In the genomic region with DNA sequence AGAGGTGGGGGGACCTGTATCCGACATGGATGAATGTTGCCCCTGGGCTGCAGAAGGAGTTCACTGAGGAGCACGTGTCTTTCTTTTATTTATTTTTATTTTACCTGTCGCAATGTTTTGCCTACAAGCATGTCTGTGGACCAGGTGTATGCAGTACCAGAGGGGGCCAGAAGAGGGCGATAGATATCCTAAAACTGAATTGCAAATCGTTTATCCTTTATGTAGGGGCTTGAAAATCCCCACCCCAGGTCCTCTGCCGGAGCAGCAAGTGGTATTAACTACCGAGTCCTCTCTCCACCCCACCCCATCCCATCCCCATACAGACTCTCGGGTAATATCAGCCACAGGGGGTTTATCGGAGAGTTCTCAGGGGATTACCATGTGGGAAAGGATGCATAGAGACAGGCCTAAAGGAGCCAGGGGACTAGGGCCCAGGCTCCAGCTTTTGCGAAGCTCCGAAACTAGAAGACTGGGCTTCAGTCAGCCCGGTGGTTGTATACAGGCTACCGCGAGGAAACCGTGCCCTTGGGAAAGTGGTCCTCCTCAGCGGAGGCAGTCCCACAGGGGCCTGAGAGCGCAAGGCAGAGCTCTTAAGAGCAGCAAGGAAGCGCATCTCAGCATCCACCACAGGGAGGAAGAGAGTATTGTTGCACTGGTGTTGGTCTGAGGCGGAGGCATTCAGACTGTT, we compare ENCODE assay signal across 8 mouse cellular contexts. TPM values are rescaled to one million over a fixed set of nuclear protein-coding genes. Genes with fewer than 3 reads are reported as not detected.
A peak's percentile ranks its signal among the peaks of the same experiment; 100 is the strongest.
DNase-seq lines count a peak whose midpoint lies in the region; ATAC-seq and TF ChIP-seq lines count a peak whose summit lies in the region.

No protein-coding gene starts in this region.

- H3K27ac ChIP-seq in bone marrow, adult 2 months (ENCODE audit: control insufficient read depth, insufficient read depth, low read depth, low read length, poor library complexity): no peak overlapping the region
- no peak overlapping the region for H3K27ac ChIP-seq in embryonic facial prominence, embryonic 15.5 days (replicated peaks)
- H3K27ac ChIP-seq in heart, embryonic 16.5 days (ENCODE audit: low read length): no peak overlapping the region
- no peak overlapping the region for H3K27ac ChIP-seq in liver, embryonic 16.5 days (ENCODE audit: low read length)
- H3K27ac ChIP-seq in neural tube, embryonic 15.5 days (replicated peaks): peak overlapping the region; percentile 71
- H3K27ac ChIP-seq in thymus, adult 2 months (ENCODE audit: control insufficient read depth, insufficient read depth, low read length): no peak overlapping the region

- H3K36me3 ChIP-seq in embryonic facial prominence, embryonic 15.5 days: no peaks in the 10 kb centered on the region
- no peaks in the 10 kb centered on the region for H3K36me3 ChIP-seq in heart, embryonic 16.5 days (ENCODE audit: control insufficient read depth, insufficient read depth)
- H3K36me3 ChIP-seq in liver, embryonic 16.5 days (ENCODE audit: control insufficient read depth, insufficient read depth): no peaks in the 10 kb centered on the region
- no peaks in the 10 kb centered on the region for H3K36me3 ChIP-seq in neural tube, embryonic 15.5 days
- no peaks in the 10 kb centered on the region for H3K36me3 ChIP-seq in thymus, adult 2 months (ENCODE audit: control insufficient read depth, insufficient read depth, low read length)

- H3K9ac ChIP-seq in embryonic facial prominence, embryonic 15.5 days: no peak overlapping the region
- 0 out of 2 replicates have a peak overlapping the region, but pooled peaks have one; percentile 11 for H3K9ac ChIP-seq in heart, embryonic 16.5 days (ENCODE audit: low read length)
- H3K9ac ChIP-seq in liver, embryonic 16.5 days (ENCODE audit: low read depth, low read length): no peak overlapping the region
- H3K9ac ChIP-seq in neural tube, embryonic 15.5 days (replicated peaks): peak overlapping the region; percentile 20; the same call in 1 of the 2 replicates

- ATAC-seq in embryonic facial prominence, embryonic 15.5 days (ENCODE audit: insufficient number of reproducible peaks, low FRiP score, low TSS enrichment, low read depth): no peak; the same call in 1 of the 2 replicates
- no peak for ATAC-seq in heart, embryonic 16.5 days (replicated peaks; ENCODE audit: extremely low read depth, insufficient read depth, low FRiP score)
- no peak for ATAC-seq in liver, embryonic 16.5 days (ENCODE audit: low read depth)
- peak; percentile 72 for ATAC-seq in neural tube, embryonic 15.5 days (ENCODE audit: low FRiP score)

- TF ChIP-seq POLR2A in bone marrow, adult 2 months (IDR thresholded peaks at IDR 0.05; ENCODE audit: borderline replicate concordance, control insufficient read depth, low read depth, low read length): no peak
- TF ChIP-seq POLR2A in thymus, adult 2 months (IDR thresholded peaks at IDR 0.05; ENCODE audit: control insufficient read depth, extremely low read depth, insufficient read depth, low read length, poor library complexity): no peak

- H3K27me3 ChIP-seq in embryonic facial prominence, embryonic 15.5 days: no peaks in the 10 kb centered on the region
- H3K27me3 ChIP-seq in heart, embryonic 16.5 days (ENCODE audit: control insufficient read depth, insufficient read depth, low read length): no peaks in the 10 kb centered on the region
- no peaks in the 10 kb centered on the region for H3K27me3 ChIP-seq in liver, embryonic 16.5 days (ENCODE audit: control insufficient read depth, insufficient read depth, low read depth, low read length)
- no peaks in the 10 kb centered on the region for H3K27me3 ChIP-seq in neural tube, embryonic 15.5 days (replicated peaks)
- H3K27me3 ChIP-seq in thymus, adult 2 months (ENCODE audit: control insufficient read depth, insufficient read depth, low read length): no peaks in the 10 kb centered on the region

- DNase-seq in CD8-positive naive resting alpha-beta T cell, adult 2 months (ENCODE audit: low read depth in 2 of 2, low spot score in 2 of 2): peak; percentile 67 to 79
- DNase-seq in layer of hippocampus, adult 11-12 months (ENCODE audit: low spot score): peak; percentile 65
- peak; percentile 68 for DNase-seq in thymus, adult 2 months

- no peaks in the 10 kb centered on the region for H3K9me3 ChIP-seq in embryonic facial prominence, embryonic 15.5 days (replicated peaks)
- H3K9me3 ChIP-seq in heart, embryonic 16.5 days (replicated peaks; ENCODE audit: control insufficient read depth, low read length): no peaks in the 10 kb centered on the region
- no peaks in the 10 kb centered on the region for H3K9me3 ChIP-seq in liver, embryonic 16.5 days (replicated peaks; ENCODE audit: control insufficient read depth, low read length)
- no peaks in the 10 kb centered on the region for H3K9me3 ChIP-seq in neural tube, embryonic 15.5 days (replicated peaks)

- no peaks in the 10 kb centered on the region for H3K4me1 ChIP-seq in bone marrow, adult 2 months (ENCODE audit: control insufficient read depth, insufficient read depth, low read length)
- no peaks in the 10 kb centered on the region for H3K4me1 ChIP-seq in embryonic facial prominence, embryonic 15.5 days
- H3K4me1 ChIP-seq in heart, embryonic 16.5 days (ENCODE audit: control insufficient read depth, insufficient read depth, low read length): peaks cover 9% of the 10 kb centered on the region
- H3K4me1 ChIP-seq in liver, embryonic 16.5 days (ENCODE audit: control insufficient read depth, low read depth, low read length): no peaks in the 10 kb centered on the region
- no peaks in the 10 kb centered on the region for H3K4me1 ChIP-seq in neural tube, embryonic 15.5 days
- H3K4me1 ChIP-seq in thymus, adult 2 months (replicated peaks; ENCODE audit: control insufficient read depth, insufficient read depth, low read length): no peaks in the 10 kb centered on the region; the same call in 1 of the 2 replicates

- WGBS in bone marrow, adult 2 months: 35% methylated on average over 19 of the region's 19 CpGs
- WGBS in embryonic facial prominence, embryonic 15.5 days: 28% methylated on average over 19 of the region's 19 CpGs
- WGBS in heart, embryonic 16.5 days: 26% methylated on average over 19 of the region's 19 CpGs
- WGBS in liver, embryonic 16.5 days (ENCODE audit: insufficient replicate concordance): 30% methylated on average over 19 of the region's 19 CpGs
- 24% methylated on average over 19 of the region's 19 CpGs for WGBS in neural tube, embryonic 15.5 days
- 42% methylated on average over 19 of the region's 19 CpGs for WGBS in thymus, adult 2 months

- H3K4me2 ChIP-seq in embryonic facial prominence, embryonic 15.5 days (replicated peaks): peak overlapping the region; percentile 39
- peak overlapping the region; percentile 51 for H3K4me2 ChIP-seq in heart, embryonic 16.5 days (ENCODE audit: low read depth, low read length)
- H3K4me2 ChIP-seq in liver, embryonic 16.5 days (ENCODE audit: low read depth, low read length): peak overlapping the region; percentile 32; the same call in 1 of the 2 replicates
- H3K4me2 ChIP-seq in neural tube, embryonic 15.5 days: peak overlapping the region; percentile 52

- TF ChIP-seq CTCF in bone marrow, adult 2 months (IDR thresholded peaks at IDR 0.05; ENCODE audit: control insufficient read depth, insufficient read depth, low read length): peak; percentile 41
- no peak for TF ChIP-seq CTCF in thymus, adult 2 months (IDR thresholded peaks at IDR 0.05; ENCODE audit: borderline replicate concordance, control insufficient read depth, extremely low read depth, insufficient read depth, low read length, poor library complexity)

- no peak overlapping the region for H3K4me3 ChIP-seq in bone marrow, adult 2 months (replicated peaks; ENCODE audit: control insufficient read depth, low read depth, low read length)
- H3K4me3 ChIP-seq in embryonic facial prominence, embryonic 15.5 days (replicated peaks): peak overlapping the region; percentile 22
- H3K4me3 ChIP-seq in heart, embryonic 16.5 days (ENCODE audit: low read length): peak overlapping the region; percentile 19; the same call in 1 of the 2 replicates
- no peak overlapping the region for H3K4me3 ChIP-seq in liver, embryonic 16.5 days (ENCODE audit: low read depth, low read length)
- peak overlapping the region; percentile 29 for H3K4me3 ChIP-seq in neural tube, embryonic 15.5 days (replicated peaks)
- H3K4me3 ChIP-seq in thymus, adult 2 months (ENCODE audit: control insufficient read depth, insufficient read depth, low read length): no peak overlapping the region

RNA-seq across cellular contexts. Expression of gene Slc25a5, which starts 38.1 kb away (rescaled TPM):
- polyA plus RNA-seq in bone marrow, adult 2 months (2011; ENCODE audit: insufficient read depth, insufficient read length, low replicate concordance, missing spikeins): 102 and 183 TPM in 2 replicates
- polyA plus RNA-seq in embryonic facial prominence, embryonic 15.5 days (2015; fragmentation: Nextera tagmentation; extraction: Ambion mirVana): 504 and 542 TPM in 2 replicates
- polyA plus RNA-seq in heart, embryonic 16.5 days (2015; fragmentation: Nextera tagmentation; extraction: Ambion mirVana): 1,229 and 1,290 TPM in 2 replicates
- 361 and 413 TPM in 2 replicates for polyA plus RNA-seq in liver, embryonic 16.5 days (2015; fragmentation: Nextera tagmentation; extraction: Ambion mirVana)
- 530 and 612 TPM in 2 replicates for polyA plus RNA-seq in neural tube, embryonic 15.5 days (2015; fragmentation: Nextera tagmentation; extraction: Ambion mirVana)
- 920 and 977 TPM in 2 replicates for polyA plus RNA-seq in thymus, adult 2 months (2012; rRNA removed)

RNA-seq across cellular contexts. Expression of gene Ube2a, which starts 40.2 kb away (rescaled TPM):
- polyA plus RNA-seq in bone marrow, adult 2 months (2011; ENCODE audit: insufficient read depth, insufficient read length, low replicate concordance, missing spikeins): 19.7 and 50.9 TPM in 2 replicates
- polyA plus RNA-seq in embryonic facial prominence, embryonic 15.5 days (2015; fragmentation: Nextera tagmentation; extraction: Ambion mirVana): 112 and 119 TPM in 2 replicates
- polyA plus RNA-seq in heart, embryonic 16.5 days (2015; fragmentation: Nextera tagmentation; extraction: Ambion mirVana): 137 and 144 TPM in 2 replicates
- polyA plus RNA-seq in liver, embryonic 16.5 days (2015; fragmentation: Nextera tagmentation; extraction: Ambion mirVana): 61.6 and 65.5 TPM in 2 replicates
- polyA plus RNA-seq in neural tube, embryonic 15.5 days (2015; fragmentation: Nextera tagmentation; extraction: Ambion mirVana): 115 and 117 TPM in 2 replicates
- polyA plus RNA-seq in thymus, adult 2 months (2012; rRNA removed): 45.9 and 53.4 TPM in 2 replicates

RNA-seq across cellular contexts. Expression of gene C330007P06Rik, which starts 40.4 kb away (rescaled TPM):
- polyA plus RNA-seq in bone marrow, adult 2 months (2011; ENCODE audit: insufficient read depth, insufficient read length, low replicate concordance, missing spikeins): 10.4 and 11.4 TPM in 2 replicates
- polyA plus RNA-seq in embryonic facial prominence, embryonic 15.5 days (2015; fragmentation: Nextera tagmentation; extraction: Ambion mirVana): 30.1 and 33.2 TPM in 2 replicates
- polyA plus RNA-seq in heart, embryonic 16.5 days (2015; fragmentation: Nextera tagmentation; extraction: Ambion mirVana): 19.4 and 20.4 TPM in 2 replicates
- polyA plus RNA-seq in liver, embryonic 16.5 days (2015; fragmentation: Nextera tagmentation; extraction: Ambion mirVana): 12.2 and 13.4 TPM in 2 replicates
- polyA plus RNA-seq in neural tube, embryonic 15.5 days (2015; fragmentation: Nextera tagmentation; extraction: Ambion mirVana): 24.2 and 27.6 TPM in 2 replicates
- 15.3 and 18.9 TPM in 2 replicates for polyA plus RNA-seq in thymus, adult 2 months (2012; rRNA removed)

Comparison
In these comparisons a context has a peak if more than half of its experiments do, and no peak if none do; other contexts are left out.
1. H3K4me3 ChIP-seq: peak in embryonic facial prominence, embryonic 15.5 days (single experiment), heart, embryonic 16.5 days (single experiment) and neural tube, embryonic 15.5 days (single experiment); none in bone marrow, adult 2 months (single experiment), liver, embryonic 16.5 days (single experiment) and thymus, adult 2 months (single experiment).
2. H3K9ac ChIP-seq: peak in heart, embryonic 16.5 days (single experiment) and neural tube, embryonic 15.5 days (single experiment); none in embryonic facial prominence, embryonic 15.5 days (single experiment) and liver, embryonic 16.5 days (single experiment).
3. Peak in every context shown above with its lines, with median percentiles within 50 percentile points of each other: DNase-seq and H3K4me2 ChIP-seq.